Mouse (Mus musculus): ENCODE results near the gene Tprgl. TPM values are rescaled to one million over a fixed set of nuclear protein-coding genes. Genes with fewer than 3 reads are reported as not detected.

The Tprgl gene
- polyA plus RNA-seq, 1 experiment, result 164 TPM

GRCm38 (mm10) chr4:154118782-154119181, 41.7 kb downstream of the Tprgl start:
- no peak for DNase-seq (ENCODE audit: low spot score)

GRCm38 (mm10) chr4:154116421-154116820, 44.0 kb downstream of the Tprgl start:
- DNase-seq (ENCODE audit: low spot score), result no peak

GRCm38 (mm10) chr4:154109850-154110243, 50.6 kb downstream of the Tprgl start:
- DNase-seq (ENCODE audit: low spot score), result no peak

GRCm38 (mm10) chr4:154109216-154109849, 51.1 kb downstream of the Tprgl start:
- no peak for DNase-seq (ENCODE audit: low spot score)

Other genes starting within 250 kb of the Tprgl start
- 31.4 and 40.4 TPM in 2 replicates for gene A430005L14Rik, start 203.4 kb downstream of the Tprgl start, polyA plus RNA-seq (2012; rRNA removed)
- 10.5 and 14.1 TPM in 2 replicates for gene Dffb, start 185.5 kb downstream of the Tprgl start, polyA plus RNA-seq (2012; rRNA removed)
- gene Cep104, start 185.5 kb downstream of the Tprgl start, polyA plus RNA-seq (2012; rRNA removed), result 9.9 and 14.0 TPM in 2 replicates
- gene Lrrc47, start 148.9 kb downstream of the Tprgl start, polyA plus RNA-seq (2012; rRNA removed), result 26.7 and 28.7 TPM in 2 replicates
- gene Smim1, start 134.4 kb downstream of the Tprgl start, polyA plus RNA-seq (2012; rRNA removed), result 46.9 and 48.1 TPM in 2 replicates
- not detected in 2 replicates for gene Ccdc27, start 118.0 kb downstream of the Tprgl start, polyA plus RNA-seq (2012; rRNA removed)
- 0.03 TPM in 1 of 2 replicates, not detected in the other for gene Trp73, start 20.5 kb downstream of the Tprgl start, polyA plus RNA-seq (2012; rRNA removed)
- gene Wrap73, start 18.3 kb downstream of the Tprgl start, polyA plus RNA-seq (2012; rRNA removed), result 12.1 and 13.2 TPM in 2 replicates
- gene Megf6, start 10.1 kb upstream of the Tprgl start, polyA plus RNA-seq (2012; rRNA removed), result 7.6 and 11.1 TPM in 2 replicates
- 10.9 and 11.4 TPM in 2 replicates for gene Arhgef16, start 141.0 kb upstream of the Tprgl start, polyA plus RNA-seq (2012; rRNA removed)
- gene B230104I21Rik, start 175.5 kb upstream of the Tprgl start, polyA plus RNA-seq (2012; rRNA removed), result not detected in 2 replicates

Measured in urinary bladder, adult 2 months (tissue).